Comparison of ENCODE assay signal across 13 mouse cellular contexts in the genomic region with DNA sequence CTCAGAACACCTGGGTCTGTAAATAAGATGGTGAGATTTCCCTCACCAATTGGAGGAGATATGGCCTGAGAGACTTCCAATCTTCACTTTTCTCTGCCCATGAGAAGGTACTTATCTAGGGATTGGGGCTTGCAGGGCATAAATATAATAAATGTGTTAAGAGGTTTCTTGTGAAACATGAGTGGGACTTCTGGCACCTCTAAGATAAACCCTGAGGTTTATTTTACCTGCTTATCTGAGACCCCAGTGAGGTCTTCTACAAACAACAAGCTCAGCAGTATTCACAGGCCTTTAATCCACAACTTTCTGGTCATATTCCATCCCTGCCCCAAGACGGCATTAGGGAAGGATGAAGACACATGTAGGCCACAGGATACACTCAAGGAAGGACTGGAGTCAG.
"Had no signal": no experiment of that assay in that cellular context is flagged by ENCODE, and none has a peak within 500 bp of the region (broad histone marks: within the 10 kb centered on the region; RNA-seq: fewer than 3 reads in every experiment).

No protein-coding gene starts in this region.

- H3K4me3 ChIP-seq: limb, embryonic 15.5 days; megakaryocyte, embryonic 14.5 days; midbrain, embryonic 13.5 days; myocyte; neural tube, embryonic 15.5 days had no signal

- DNase-seq: kidney, adult 11 months; kidney, adult 9 months; lung, embryonic 14.5 days; lung, postnatal 10 days; lung, postnatal 4 days; right cerebral cortex, postnatal 25 days; thymus, postnatal 36 days had no signal

- H3K9ac ChIP-seq: limb, embryonic 15.5 days; lung, embryonic 14.5 days; midbrain, embryonic 13.5 days; neural tube, embryonic 15.5 days had no signal

- H3K27ac ChIP-seq: kidney, postnatal 0 days; limb, embryonic 15.5 days; midbrain, embryonic 13.5 days; neural tube, embryonic 15.5 days had no signal

- H3K4me1 ChIP-seq: limb, embryonic 15.5 days; megakaryocyte, embryonic 14.5 days; midbrain, embryonic 13.5 days; neural tube, embryonic 15.5 days had no signal

- H3K9me3 ChIP-seq: limb, embryonic 15.5 days; megakaryocyte, embryonic 14.5 days; midbrain, embryonic 13.5 days; neural tube, embryonic 15.5 days had no signal

- ATAC-seq: midbrain, embryonic 13.5 days had no signal

- H3K4me2 ChIP-seq: limb, embryonic 15.5 days; lung, embryonic 14.5 days; midbrain, embryonic 13.5 days; neural tube, embryonic 15.5 days had no signal

- H3K27me3 ChIP-seq: limb, embryonic 15.5 days; megakaryocyte, embryonic 14.5 days; midbrain, embryonic 13.5 days; neural tube, embryonic 15.5 days had no signal
